Mouse (Mus musculus): ENCODE results near the gene Mga. TPM values are rescaled to one million over a fixed set of nuclear protein-coding genes. Genes with fewer than 3 reads are reported as not detected.

Gene Mga
- total RNA-seq, 2 experiments from 2014 or later = 51.6 to 57.6 TPM

Small RNAs within 50 kb of the gene (microRNA-seq; reads per million reads assigned to microRNA genes)
- 0.35 to 1.0 reads per million in 2 experiments for gene Mir7665

Other genes starting within 250 kb of the Mga start
- 10 to 100 TPM; 47.7 to 48.9 TPM for gene Ndufaf1, start 234.4 kb upstream of the Mga start, total RNA-seq (2021)
- gene Rtf1, start 222.2 kb upstream of the Mga start, total RNA-seq (2021) = 10 to 100 TPM; 26.4 to 27.1 TPM
- gene Itpka, start 154.9 kb upstream of the Mga start, total RNA-seq (2021) = 1 to 10 TPM; 1.5 to 1.7 TPM
- gene Ltk, start 136.8 kb upstream of the Mga start, total RNA-seq (2021) = under 1 TPM in 1 of 2 experiments, not detected in 1; 0.16 TPM
- 10 to 100 TPM; 16.1 to 18.7 TPM for gene Rpap1, start 109.7 kb upstream of the Mga start, total RNA-seq (2021)
- 1 to 10 TPM; 9.5 to 9.7 TPM for gene Tyro3, start 99.5 kb upstream of the Mga start, total RNA-seq (2021)
- gene Mapkbp1, start 75.5 kb downstream of the Mga start, total RNA-seq (2021) = 10 to 100 TPM; 12.6 to 13.6 TPM
- gene Jmjd7, start 130.3 kb downstream of the Mga start, total RNA-seq (2021) = 10 to 100 TPM; 12.2 to 13.6 TPM
- 1 to 10 TPM in 1 of 2 experiments, under 1 TPM in 1; 0.43 to 1.6 TPM for gene Gm28042, start 130.3 kb downstream of the Mga start, total RNA-seq (2021)
- 1 to 10 TPM; 1.9 to 4.0 TPM for gene Pla2g4b, start 136.2 kb downstream of the Mga start, total RNA-seq (2021)